Mouse (Mus musculus): Measurements from ENCODE around the gene Mtmr1.

Gene Mtmr1

GRCm38 (mm10) chrX:71434448-71434847 is 69.9 kb downstream of the Mtmr1 start:
- in situ Hi-C loops (cut with MboI; ENCODE audit: low pct_unique_long_range_greater_than_20kb in 1 of 2, low sequenced_read_pairs in 2 of 2, unreplicated experiment in 1 of 2): no loop called here

GRCm38 (mm10) chrX:71434860-71435259 is 70.3 kb downstream of the Mtmr1 start:
- in situ Hi-C loops (cut with MboI; ENCODE audit: low pct_unique_long_range_greater_than_20kb in 1 of 2, low sequenced_read_pairs in 2 of 2, unreplicated experiment in 1 of 2): no loop called here

GRCm38 (mm10) chrX:71435542-71435941 is 71.0 kb downstream of the Mtmr1 start:
- in situ Hi-C loops (cut with MboI; ENCODE audit: low pct_unique_long_range_greater_than_20kb in 1 of 2, low sequenced_read_pairs in 2 of 2, unreplicated experiment in 1 of 2): no loop called here

- in situ Hi-C loops (cut with MboI; ENCODE audit: low pct_unique_long_range_greater_than_20kb in 1 of 2, low sequenced_read_pairs in 2 of 2, unreplicated experiment in 1 of 2): no loop called here
These were observed 74.9 kb downstream of the Mtmr1 start for GRCm38 (mm10) chrX:71439473-71439872.

- in situ Hi-C loops (cut with MboI; ENCODE audit: low pct_unique_long_range_greater_than_20kb in 1 of 2, low sequenced_read_pairs in 2 of 2, unreplicated experiment in 1 of 2): no loop called here
These were observed 78.4 kb downstream of the Mtmr1 start for GRCm38 (mm10) chrX:71442916-71443315.

- in situ Hi-C loops (cut with MboI; ENCODE audit: low pct_unique_long_range_greater_than_20kb in 1 of 2, low sequenced_read_pairs in 2 of 2, unreplicated experiment in 1 of 2): no loop called here
These were observed 91.6 kb downstream of the Mtmr1 start for GRCm38 (mm10) chrX:71456078-71456737.

GRCm38 (mm10) chrX:71464138-71464826 is 99.7 kb downstream of the Mtmr1 start:
- in situ Hi-C loops (cut with MboI; ENCODE audit: low pct_unique_long_range_greater_than_20kb in 1 of 2, low sequenced_read_pairs in 2 of 2, unreplicated experiment in 1 of 2): no loop called here

- in situ Hi-C loops (cut with MboI; ENCODE audit: low pct_unique_long_range_greater_than_20kb in 1 of 2, low sequenced_read_pairs in 2 of 2, unreplicated experiment in 1 of 2): no loop called here
These were observed 100.9 kb downstream of the Mtmr1 start for GRCm38 (mm10) chrX:71465417-71465816.

- in situ Hi-C loops (cut with MboI; ENCODE audit: low pct_unique_long_range_greater_than_20kb in 1 of 2, low sequenced_read_pairs in 2 of 2, unreplicated experiment in 1 of 2): no loop called here
These were observed 102.9 kb downstream of the Mtmr1 start for GRCm38 (mm10) chrX:71467491-71467890.
